Mouse (Mus musculus) stomach, embryonic 16.5 days (tissue): Measurements from ENCODE around the gene Abcc2. TPM values are rescaled to one million over a fixed set of nuclear protein-coding genes. Genes with fewer than 3 reads are reported as not detected.

Source experiments
- ATAC-seq: fragments of 200-750 bp; cut with Nextera tagmentation; 2 replicates; pipeline ENCODE4 v1.8.0; 2017; ENCODE audit warnings: moderate number of reproducible peaks, moderate TSS enrichment; ENCODE audit not compliant: insufficient read depth, low FRiP score
- H3K27ac ChIP-seq: fragments of 300-500 bp; sonication (generic); 2 replicates; pipeline ENCODE4 v1.5.1; 2014; ENCODE audit warnings: low read length
- H3K27me3 ChIP-seq: fragments of 300-500 bp; sonication (generic); 2 replicates; pipeline ENCODE4 v1.6.1; 2014; ENCODE audit warnings: low read length, control low read depth, mixed read lengths; ENCODE audit not compliant: control insufficient read depth, insufficient read depth
- H3K36me3 ChIP-seq: fragments of 300-500 bp; sonication (generic); 2 replicates; pipeline ENCODE4 v1.6.1; 2014; ENCODE audit warnings: low read length; ENCODE audit not compliant: control insufficient read depth, insufficient read depth
- H3K4me1 ChIP-seq: fragments of 300-500 bp; sonication (generic); 2 replicates; pipeline ENCODE4 v1.6.1; 2014; ENCODE audit warnings: low read length, control low read depth, mixed read lengths; ENCODE audit not compliant: control insufficient read depth, insufficient read depth
- H3K4me2 ChIP-seq: fragments of 300-500 bp; sonication (generic); 2 replicates; pipeline ENCODE4 v1.6.1; 2014; ENCODE audit warnings: low read depth, low read length, mixed read lengths
- H3K4me3 ChIP-seq: fragments of 300-500 bp; sonication (generic); replicated peaks from 2 replicates; pipeline ENCODE4 v1.5.1; 2014; ENCODE audit warnings: mild to moderate bottlenecking, low read length
- H3K9ac ChIP-seq: fragments of 300-500 bp; sonication (generic); 2 replicates; pipeline ENCODE4 v1.6.1; 2014; ENCODE audit warnings: low read length
- H3K9me3 ChIP-seq: fragments of 300-500 bp; sonication (generic); replicated peaks from 2 replicates; pipeline ENCODE4 v1.6.1; 2016; ENCODE audit warnings: low read length, control low read depth; ENCODE audit not compliant: control insufficient read depth
- WGBS: fragments of 180-500 bp; shearing (Covaris S2); extraction: QIAGEN DNeasy Blood & Tissue Kit; methylation state at CpG from one replicate; pipeline ENCODE4 v1.1.7; 2014; 5-methylcytosine and 5-hydroxymethylcytosine counted together
- polyA plus RNA-seq: library from polyadenylated mRNA; unstranded; fragments of >200 nt; fragmentation: Nextera tagmentation; extraction: Ambion mirVana; gene quantifications from 2 replicates; pipeline ENCODE4 v1.2.1, GENCODE M21; 2015

The Abcc2 gene
- polyA plus RNA-seq, result 1.7 and 2.2 TPM in 2 replicates

DNA sequence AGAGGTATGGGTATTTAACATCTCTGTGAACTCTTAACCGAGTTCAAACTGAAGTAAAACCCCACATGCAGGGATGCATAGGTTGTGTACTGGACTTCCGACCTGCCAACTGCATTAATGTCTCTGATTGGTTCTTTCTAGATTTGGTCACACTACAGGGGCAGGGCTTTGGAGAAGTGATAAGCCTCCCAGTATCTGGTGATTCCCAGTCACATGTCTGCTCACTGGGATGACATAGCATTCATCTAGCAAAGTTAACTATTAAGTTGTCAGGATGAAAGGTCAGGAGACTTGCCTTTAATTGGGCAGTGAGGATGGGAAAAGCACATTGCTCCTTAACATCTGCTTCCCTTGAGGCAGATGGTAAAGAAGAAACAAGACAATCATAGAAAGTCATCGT lies at the start of gene Abcc2:
Gene Abcc2, plus strand, starts transcription at position 213 of the 400 bp plus-strand sequence.
- Histone ChIP-seq H3K9ac (no peak within 1 kb of the TSS), H3K27me3 (no peaks in the 10 kb centered on the region), H3K27ac (no peak within 1 kb of the TSS), H3K36me3 (no peaks in the 10 kb centered on the region), H3K4me3 (no peak within 1 kb of the TSS), H3K4me2 (no peak within 1 kb of the TSS), H3K4me1 (no peaks in the 10 kb centered on the region), H3K9me3 (no peaks in the 10 kb centered on the region)
- ATAC-seq, result no peak
- 73% methylated on average over 3 of the region's 3 CpGs for WGBS

- no peak overlapping the region for H3K27ac ChIP-seq
- WGBS, result 94% methylated on average over 10 of the region's 10 CpGs
- no peak overlapping the region for H3K4me2 ChIP-seq
- H3K36me3 ChIP-seq, result peaks cover 15% of the 10 kb centered on the region
- no peaks in the 10 kb centered on the region for H3K27me3 ChIP-seq
- H3K4me3 ChIP-seq, result no peak overlapping the region
- no peaks in the 10 kb centered on the region for H3K4me1 ChIP-seq
- ATAC-seq, result no peak
- H3K9me3 ChIP-seq, result no peaks in the 10 kb centered on the region
- H3K9ac ChIP-seq, result no peak overlapping the region
Measured at GRCm38 (mm10) chr19:43738409-43738808, 43.6 kb upstream of the Abcc2 start.

DNA sequence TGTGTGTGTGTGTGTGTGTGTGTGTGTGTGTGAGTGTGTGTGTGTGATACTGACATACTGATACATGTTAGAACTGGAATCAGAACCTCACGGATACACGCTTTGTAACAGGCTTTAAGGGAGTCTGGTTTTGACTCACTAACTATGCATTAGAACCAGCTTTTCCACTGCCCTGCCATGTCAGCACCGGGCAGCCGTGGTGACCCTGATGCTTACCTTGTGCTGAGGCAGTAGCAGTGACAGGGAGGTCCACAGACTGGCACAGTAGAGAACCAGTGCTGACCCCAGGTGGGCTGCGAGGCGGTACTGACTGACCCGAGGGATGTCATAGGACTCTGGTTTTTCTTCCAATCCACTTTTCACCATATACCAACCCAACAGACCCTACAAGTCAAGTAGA lies 38.6 kb upstream of the Abcc2 start:
- no peak overlapping the region for H3K4me3 ChIP-seq
- H3K27ac ChIP-seq, result no peak overlapping the region
- no peak for ATAC-seq
- no peak overlapping the region for H3K4me2 ChIP-seq
- H3K9me3 ChIP-seq, result no peaks in the 10 kb centered on the region
- WGBS, result 90% methylated on average over 7 of the region's 7 CpGs
- peaks cover 10% of the 10 kb centered on the region; the same call in 1 of the 2 replicates for H3K36me3 ChIP-seq
- H3K4me1 ChIP-seq, result no peaks in the 10 kb centered on the region
- H3K9ac ChIP-seq, result no peak overlapping the region
- H3K27me3 ChIP-seq, result no peaks in the 10 kb centered on the region

DNA sequence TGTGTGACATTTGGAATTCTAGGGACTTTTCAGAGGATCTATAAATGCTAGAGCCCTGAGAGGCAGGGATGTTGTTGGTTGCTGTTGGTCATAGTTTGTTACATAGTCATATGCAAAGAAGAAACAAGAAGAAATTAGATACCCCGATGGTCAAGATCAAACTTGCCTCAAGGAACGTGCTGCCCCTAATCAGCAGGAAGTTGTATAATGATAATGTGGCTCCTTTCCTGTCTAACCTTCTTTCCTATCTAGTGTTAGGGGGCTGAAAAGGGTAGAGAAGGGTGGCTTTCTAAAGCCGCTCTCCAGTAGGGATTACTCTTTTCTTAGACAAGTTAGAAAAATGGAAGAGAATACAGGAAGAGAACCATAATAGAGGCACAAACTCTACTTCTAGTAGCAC lies 36.3 kb upstream of the Abcc2 start:
- Histone ChIP-seq H3K9ac (no peak overlapping the region), H3K27ac (no peak overlapping the region), H3K4me1 (no peaks in the 10 kb centered on the region), H3K27me3 (no peaks in the 10 kb centered on the region), H3K36me3 (peaks cover 10% of the 10 kb centered on the region; the same call in 1 of the 2 replicates), H3K9me3 (no peaks in the 10 kb centered on the region), H3K4me2 (no peak overlapping the region), H3K4me3 (no peak overlapping the region)
- ATAC-seq, result no peak
- 91% methylated on average over 3 of the region's 3 CpGs for WGBS

GRCm38 (mm10) chr19:43747877-43748276 lies 34.1 kb upstream of the Abcc2 start:
- no peak overlapping the region for H3K9ac ChIP-seq
- no peaks in the 10 kb centered on the region for H3K9me3 ChIP-seq
- no peaks in the 10 kb centered on the region for H3K27me3 ChIP-seq
- WGBS, result 90% methylated on average over 4 of the region's 4 CpGs
- peaks cover 6% of the 10 kb centered on the region; the same call in 1 of the 2 replicates for H3K36me3 ChIP-seq
- H3K4me1 ChIP-seq, result no peaks in the 10 kb centered on the region
- H3K27ac ChIP-seq, result no peak overlapping the region
- no peak overlapping the region for H3K4me2 ChIP-seq
- H3K4me3 ChIP-seq, result no peak overlapping the region
- no peak for ATAC-seq

- no peaks in the 10 kb centered on the region for H3K27me3 ChIP-seq
- no peak for ATAC-seq
Measured at GRCm38 (mm10) chr19:43750008-43750407, 32.0 kb upstream of the Abcc2 start.

GRCm38 (mm10) chr19:43752489-43753225 lies 29.3 kb upstream of the Abcc2 start, which contains the start of the genes Cutc and Cox15:
Gene Cutc, plus strand, starts transcription at chr19:43752996.
Gene Cox15, minus strand, starts transcription at chr19:43753000.
- peak; percentile 94 for ATAC-seq
- Histone ChIP-seq H3K9me3 (no peaks in the 10 kb centered on the region), H3K4me2 (peak within 1 kb of the TSS; percentile 49), H3K4me3 (peak within 1 kb of the TSS; percentile 77), H3K4me1 (no peaks in the 10 kb centered on the region), H3K27me3 (no peaks in the 10 kb centered on the region), H3K9ac (peak within 1 kb of the TSS; percentile 89), H3K27ac (peak within 1 kb of the TSS; percentile 99), H3K36me3 (no peaks in the 10 kb centered on the region)
- WGBS, result under 1% methylated on average over 62 of the region's 62 CpGs

More at GRCm38 (mm10) chr19:43750008-43750407, 32.0 kb upstream of the Abcc2 start:
- Histone ChIP-seq H3K9ac (no peak overlapping the region), H3K4me3 (no peak overlapping the region), H3K27ac (no peak overlapping the region), H3K36me3 (peaks cover 6% of the 10 kb centered on the region; the same call in 1 of the 2 replicates), H3K9me3 (no peaks in the 10 kb centered on the region), H3K4me2 (no peak overlapping the region), H3K4me1 (no peaks in the 10 kb centered on the region)
- WGBS, result 93% methylated on average over 2 of the region's 2 CpGs

DNA sequence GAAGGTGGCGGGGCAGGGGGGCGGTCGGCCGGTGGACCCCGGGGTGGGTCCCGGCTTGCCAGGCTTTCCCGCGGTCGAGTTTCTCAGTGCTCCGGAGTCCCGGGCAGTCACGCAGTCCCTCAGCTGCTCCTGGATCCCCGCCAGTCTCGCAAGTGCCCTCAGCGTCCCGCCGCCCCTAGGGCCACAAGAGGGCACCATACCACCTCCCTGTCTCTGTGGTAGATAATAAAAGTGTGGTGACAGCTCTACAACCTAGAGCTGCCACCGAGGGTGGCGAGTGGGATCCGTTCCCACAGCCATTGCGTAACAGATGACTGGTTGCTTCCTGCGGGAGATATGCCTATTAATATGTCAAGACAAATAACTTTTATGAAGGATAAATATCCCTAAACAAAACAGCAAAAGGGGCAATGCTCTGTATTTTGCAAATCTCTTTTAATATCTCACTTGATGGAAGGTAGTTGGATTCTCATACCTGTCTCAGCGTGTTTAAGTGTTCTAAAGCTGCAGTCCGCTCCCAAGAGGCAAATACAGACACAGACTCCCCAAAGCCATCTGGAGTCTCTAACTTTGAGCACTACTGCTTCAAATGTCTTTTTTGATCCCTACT lies 28.7 kb upstream of the Abcc2 start:
- H3K4me1 ChIP-seq, result no peaks in the 10 kb centered on the region
- peak overlapping the region; percentile 49 for H3K4me2 ChIP-seq
- peak overlapping the region; percentile 77 for H3K4me3 ChIP-seq
- WGBS, result under 1% methylated on average over 24 of the region's 24 CpGs
- no peaks in the 10 kb centered on the region for H3K27me3 ChIP-seq
- peak; percentile 86 for ATAC-seq
- peak overlapping the region; percentile 89 for H3K9ac ChIP-seq
- no peaks in the 10 kb centered on the region for H3K36me3 ChIP-seq
- peak overlapping the region; percentile 99 for H3K27ac ChIP-seq
- H3K9me3 ChIP-seq, result no peaks in the 10 kb centered on the region

DNA sequence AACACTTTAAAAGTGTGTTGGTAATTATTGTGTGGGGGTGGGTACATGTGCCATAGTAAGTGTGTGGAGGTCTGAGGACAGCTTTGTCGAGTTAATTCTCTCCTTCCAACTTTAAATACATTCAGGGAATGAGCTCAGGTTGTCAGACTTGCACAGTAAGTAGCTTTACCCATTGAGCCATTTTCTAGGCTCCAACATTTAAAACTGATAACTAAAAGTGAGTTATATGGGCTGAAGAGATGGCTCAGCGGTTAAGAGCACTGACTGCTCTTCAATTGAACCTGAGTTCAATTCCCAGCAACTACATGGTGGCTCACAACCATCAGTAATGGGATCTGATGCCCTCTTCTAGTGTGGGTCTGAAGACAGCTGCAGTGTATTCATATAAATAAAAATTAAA lies 27.8 kb upstream of the Abcc2 start:
- 68% methylated on average over 2 of the region's 2 CpGs for WGBS
- Histone ChIP-seq H3K27ac (no peak overlapping the region), H3K9me3 (no peaks in the 10 kb centered on the region), H3K36me3 (no peaks in the 10 kb centered on the region), H3K4me1 (no peaks in the 10 kb centered on the region), H3K27me3 (no peaks in the 10 kb centered on the region), H3K4me2 (no peak overlapping the region), H3K9ac (no peak overlapping the region), H3K4me3 (no peak overlapping the region)
- no peak for ATAC-seq
